In the genomic region with DNA sequence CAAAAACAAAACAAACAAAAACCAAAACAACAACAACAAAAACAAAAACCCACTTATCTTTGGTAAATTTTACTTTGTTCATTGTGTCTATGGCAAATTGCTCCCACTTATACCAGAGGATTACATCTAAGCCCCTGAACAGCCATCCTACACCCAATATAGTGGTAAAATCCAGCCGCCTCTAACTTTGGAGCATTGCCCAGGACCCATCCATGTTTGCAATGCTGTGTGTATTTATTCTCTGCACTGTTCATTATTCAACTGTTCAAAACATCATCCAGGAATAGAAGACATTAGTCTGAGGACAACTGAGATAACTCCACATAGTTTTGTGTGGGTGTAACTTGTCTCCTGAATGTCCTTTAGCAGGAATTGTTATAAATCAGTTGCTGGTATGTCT, we compare ENCODE assay signal across 28 mouse cellular contexts. TPM values are rescaled to one million over a fixed set of nuclear protein-coding genes. Genes with fewer than 3 reads are reported as not detected.
A peak's percentile ranks its signal among the peaks of the same experiment; 100 is the strongest.
DNase-seq lines count a peak whose midpoint lies in the region; ATAC-seq and TF ChIP-seq lines count a peak whose summit lies in the region.
"Had no signal": no experiment of that assay in that cellular context is flagged by ENCODE, and none has a peak within 500 bp of the region (broad histone marks: within the 10 kb centered on the region; RNA-seq: fewer than 3 reads in every experiment).

No protein-coding gene starts in this region.

- WGBS in lung, embryonic 14.5 days, result 45% methylated on average over 1 of the region's 1 CpGs

- H3K27ac ChIP-seq in lung, embryonic 14.5 days (ENCODE audit: low read depth), result no peak overlapping the region
- H3K27ac ChIP-seq in testis, adult 2 months (ENCODE audit: control insufficient read depth, insufficient read depth, low read depth, low read length), result no peak overlapping the region
- H3K27ac ChIP-seq: embryonic facial prominence, embryonic 13.5 days; embryonic facial prominence, embryonic 15.5 days; forebrain, embryonic 12.5 days had no signal

- H3K36me3 ChIP-seq in lung, embryonic 14.5 days (ENCODE audit: insufficient read depth), result no peaks in the 10 kb centered on the region
- H3K36me3 ChIP-seq in testis, adult 2 months (ENCODE audit: control insufficient read depth, insufficient read depth, low read length), result no peaks in the 10 kb centered on the region
- H3K36me3 ChIP-seq: embryonic facial prominence, embryonic 13.5 days; embryonic facial prominence, embryonic 15.5 days; forebrain, embryonic 10.5 days; forebrain, embryonic 12.5 days; G1E had no signal

- peak; percentile 64 for DNase-seq in heart, adult 11 months
- DNase-seq in heart, postnatal 4 days, result no peak
- DNase-seq in lung, embryonic 14.5 days, result peak; percentile 81
- no peak for DNase-seq in lung, postnatal 14 days
- no peak for DNase-seq in testis, postnatal 14 days (ENCODE audit: low spot score)
- DNase-seq: adrenal gland, adult 8-10 months; adrenal gland, postnatal 14 days; adrenal gland, postnatal 36 days; B cell, adult 2 months; cerebellum, adult 11 months; cerebellum, adult 18-20 months; cerebellum, adult 8-10 months; cerebellum, adult 9-11 months; cerebellum, postnatal 14 days; cerebellum, postnatal 36 days; embryo, embryonic 11 days had no signal

- ATAC-seq in lung, embryonic 14.5 days (ENCODE audit: insufficient read depth), result 0 out of 2 replicates have a peak, but pooled peaks have one; percentile 28
- ATAC-seq: activated CD4-positive, CD25-positive, alpha-beta regulatory T cell, adult 4 months; CD4-positive, CD25-positive, alpha-beta regulatory T cell, adult 4 months; Patski had no signal

- H3K9me3 ChIP-seq in lung, embryonic 14.5 days (ENCODE audit: low read depth, low read length), result no peaks in the 10 kb centered on the region
- H3K9me3 ChIP-seq: embryonic facial prominence, embryonic 13.5 days; embryonic facial prominence, embryonic 15.5 days; forebrain, embryonic 10.5 days; forebrain, embryonic 12.5 days; G1E had no signal

- no peaks in the 10 kb centered on the region for H3K27me3 ChIP-seq in lung, embryonic 14.5 days (ENCODE audit: insufficient read depth, low read length)
- no peaks in the 10 kb centered on the region for H3K27me3 ChIP-seq in testis, adult 2 months (ENCODE audit: control insufficient read depth, insufficient read depth, low read length)
- H3K27me3 ChIP-seq: CH12.LX; embryonic facial prominence, embryonic 13.5 days; embryonic facial prominence, embryonic 15.5 days; forebrain, embryonic 12.5 days had no signal

- no peak for TF ChIP-seq POLR2A in testis, adult 2 months (IDR thresholded peaks at IDR 0.05; ENCODE audit: control insufficient read depth, low read depth, low read length)

- no peak overlapping the region for H3K4me3 ChIP-seq in lung, embryonic 14.5 days (ENCODE audit: low read depth, low read length)
- H3K4me3 ChIP-seq in testis, adult 2 months (ENCODE audit: control insufficient read depth, low read depth, low read length), result peak overlapping the region; percentile 53; the same call in 1 of the 2 replicates
- H3K4me3 ChIP-seq: erythroblast, embryonic 14.5 days had no signal

- no peak for TF ChIP-seq CTCF in lung, embryonic 14.5 days (IDR thresholded peaks at IDR 0.05; ENCODE audit: low read depth)
- no peak for TF ChIP-seq CTCF in testis, adult 2 months (IDR thresholded peaks at IDR 0.05; ENCODE audit: control insufficient read depth, insufficient read depth, insufficient replicate concordance, low read depth, low read length)

- H3K4me2 ChIP-seq in lung, embryonic 14.5 days, result no peak overlapping the region

- H3K9ac ChIP-seq in lung, embryonic 14.5 days, result no peak overlapping the region
- H3K9ac ChIP-seq: embryonic facial prominence, embryonic 15.5 days had no signal

- H3K4me1 ChIP-seq in lung, embryonic 14.5 days (ENCODE audit: insufficient read depth), result peaks cover 11% of the 10 kb centered on the region; the same call in 1 of the 2 replicates
- peaks cover 8% of the 10 kb centered on the region for H3K4me1 ChIP-seq in testis, adult 2 months (ENCODE audit: control insufficient read depth, insufficient read depth, low read length)

RNA-seq across cellular contexts. Expression of a gene that starts 1.0 kb away (rescaled TPM):
- total RNA-seq in heart, postnatal 4 days (2021), result not detected
- polyA plus RNA-seq in lung, embryonic 14.5 days (2014; fragmentation: Nextera tagmentation; extraction: Ambion mirVana), result 0.11 and 0.26 TPM in 2 replicates
- 34.7 and 41.3 TPM in 2 replicates for polyA plus RNA-seq in testis, adult 2 months (2012; rRNA removed)
- total RNA-seq: adrenal gland, adult 18-20 months; adrenal gland, postnatal 14 days; adrenal gland, postnatal 36 days had no signal
- polyA plus RNA-seq: erythroblast, embryonic 14.5 days; G1E; Patski had no signal

Comparison
In these comparisons a context has a peak if more than half of its experiments do, and no peak if none do; other contexts are left out.
1. DNase-seq: peak in heart, adult 11 months (single experiment) and lung, embryonic 14.5 days (single experiment); none in heart, postnatal 4 days (single experiment), lung, postnatal 14 days (single experiment) and testis, postnatal 14 days (single experiment).
2. RNA of a gene that starts 1.0 kb away (polyA plus RNA-seq): 34.7 to 41.3 TPM in testis, adult 2 months; 0.11 to 0.26 TPM in lung, embryonic 14.5 days; every median in the first group is over 10 times any median in the second.